Mouse (Mus musculus): Measurements from ENCODE around the gene Mark2. TPM values are rescaled to one million over a fixed set of nuclear protein-coding genes. Genes with fewer than 3 reads are reported as not detected.
A peak's percentile ranks its signal among the peaks of the same experiment; 100 is the strongest.

Mark2 gene
- total RNA-seq, 2 experiments from 2014 or later, result 28.9 to 33.5 TPM

GRCm38 (mm10) chr19:7301647-7302492 is 39.8 kb downstream of the Mark2 start:
- no peak for DNase-seq
- intact Hi-C loops (cut with DNase I), result no loop called here

- no peak for DNase-seq
- intact Hi-C loops (cut with DNase I), result no loop called here
Measured at GRCm38 (mm10) chr19:7300078-7300477, 41.6 kb downstream of the Mark2 start.

GRCm38 (mm10) chr19:7299052-7299451 is 42.6 kb downstream of the Mark2 start:
- intact Hi-C loops (cut with DNase I), result loop anchor here (5.0 kb wide), 1 partner anchor 33 kb away; no protein-coding TSS in a partner anchor
- DNase-seq, result no peak

GRCm38 (mm10) chr19:7295959-7296358 is 45.7 kb downstream of the Mark2 start:
- no peak for DNase-seq
- intact Hi-C loops (cut with DNase I), result loop anchor here (5.0 kb wide), 1 partner anchor 36 kb away; no protein-coding TSS in a partner anchor

GRCm38 (mm10) chr19:7295071-7295658 is 46.5 kb downstream of the Mark2 start:
- no peak for DNase-seq
- intact Hi-C loops (cut with DNase I), result loop anchor here (5.0 kb wide), 1 partner anchor 37 kb away; no protein-coding TSS in a partner anchor

- intact Hi-C loops (cut with DNase I), result no loop called here
- DNase-seq, result no peak
Measured at GRCm38 (mm10) chr19:7294098-7294876, 47.4 kb downstream of the Mark2 start.

- intact Hi-C loops (cut with DNase I), result no loop called here
- no peak for DNase-seq
Measured at GRCm38 (mm10) chr19:7291958-7292709, 49.5 kb downstream of the Mark2 start.

- DNase-seq, result no peak
- intact Hi-C loops (cut with DNase I), result no loop called here
Measured at GRCm38 (mm10) chr19:7289767-7290166, 51.9 kb downstream of the Mark2 start.

GRCm38 (mm10) chr19:7288288-7288687 is 53.4 kb downstream of the Mark2 start:
- intact Hi-C loops (cut with DNase I), result no loop called here
- no peak for DNase-seq

GRCm38 (mm10) chr19:7286563-7287315 is 54.9 kb downstream of the Mark2 start:
- intact Hi-C loops (cut with DNase I), result no loop called here
- no peak for DNase-seq

- DNase-seq, result no peak
- intact Hi-C loops (cut with DNase I), result loop anchor here (5.0 kb wide), 1 partner anchor 62 kb away; the partner anchor contains the start of gene Mark2
Measured at GRCm38 (mm10) chr19:7280557-7281330, 60.9 kb downstream of the Mark2 start.

- intact Hi-C loops (cut with DNase I), result no loop called here
- DNase-seq, result peak in 1 of 2 experiments; percentile 42
Measured at GRCm38 (mm10) chr19:7279114-7279513, 62.5 kb downstream of the Mark2 start.

- no peak for DNase-seq
- intact Hi-C loops (cut with DNase I), result no loop called here
Measured at GRCm38 (mm10) chr19:7278200-7278906, 63.3 kb downstream of the Mark2 start.

GRCm38 (mm10) chr19:7276796-7277195 is 64.9 kb downstream of the Mark2 start:
- no peak for DNase-seq
- intact Hi-C loops (cut with DNase I), result no loop called here

GRCm38 (mm10) chr19:7276053-7276659 is 65.5 kb downstream of the Mark2 start:
- intact Hi-C loops (cut with DNase I), result no loop called here
- no peak for DNase-seq

- DNase-seq, result no peak
- intact Hi-C loops (cut with DNase I), result no loop called here
Measured at GRCm38 (mm10) chr19:7275131-7275789, 66.4 kb downstream of the Mark2 start.

GRCm38 (mm10) chr19:7274326-7274990 is 67.2 kb downstream of the Mark2 start:
- no peak for DNase-seq
- intact Hi-C loops (cut with DNase I), result no loop called here
